Comparison of ENCODE assay signal across 15 mouse cellular contexts in genomic region chr6:142654561-142654960, GRCm38 (mm10).
"Had no signal": no experiment of that assay in that cellular context is flagged by ENCODE, and none has a peak within 500 bp of the region (broad histone marks: within the 10 kb centered on the region; RNA-seq: fewer than 3 reads in every experiment).

No protein-coding gene starts in this region.

- H3K4me2 ChIP-seq: liver, embryonic 11.5 days; liver, embryonic 15.5 days; neural tube, embryonic 12.5 days; stomach, embryonic 15.5 days had no signal

- H3K9ac ChIP-seq: liver, embryonic 15.5 days; neural tube, embryonic 12.5 days; stomach, embryonic 15.5 days had no signal

- H3K27me3 ChIP-seq: liver, embryonic 15.5 days; neural tube, embryonic 12.5 days; stomach, embryonic 15.5 days had no signal

- DNase-seq: lung, adult 2 months; lung, postnatal 4 days; midbrain, embryonic 14.5 days; retina, postnatal 1 day; right cerebral cortex, postnatal 4 days; thymus, adult 2 months; thymus, postnatal 25 days had no signal

- H3K36me3 ChIP-seq: limb, embryonic 10.5 days; liver, embryonic 15.5 days; midbrain, embryonic 10.5 days; neural tube, embryonic 12.5 days; stomach, embryonic 15.5 days had no signal

- H3K9me3 ChIP-seq: limb, embryonic 10.5 days; liver, embryonic 15.5 days; midbrain, embryonic 10.5 days; neural tube, embryonic 12.5 days; stomach, embryonic 15.5 days had no signal

- H3K4me3 ChIP-seq: left cerebral cortex, adult 2 months; limb, embryonic 10.5 days; liver, embryonic 15.5 days; midbrain, embryonic 10.5 days; neural tube, embryonic 12.5 days; stomach, embryonic 15.5 days had no signal

- ATAC-seq: lung, postnatal 0 days had no signal

- H3K4me1 ChIP-seq: limb, embryonic 10.5 days; liver, embryonic 15.5 days; midbrain, embryonic 10.5 days; neural tube, embryonic 12.5 days; stomach, embryonic 15.5 days had no signal

- H3K27ac ChIP-seq: left cerebral cortex, adult 2 months; limb, embryonic 10.5 days; liver, embryonic 15.5 days; midbrain, embryonic 10.5 days; neural tube, embryonic 12.5 days; stomach, embryonic 15.5 days had no signal
